Mouse (Mus musculus) neural tube, postnatal 0 days (tissue): Measurements from ENCODE around the gene Zfp114. TPM values are rescaled to one million over a fixed set of nuclear protein-coding genes. Genes with fewer than 3 reads are reported as not detected.

Experiments used
- polyA plus RNA-seq: library from polyadenylated mRNA; unstranded; fragments of >200 nt; fragmentation: Nextera tagmentation; extraction: Ambion mirVana; gene quantifications from 2 replicates; pipeline ENCODE4 v1.2.1, GENCODE M21; 2015

Zfp114 gene
- 2.6 and 2.7 TPM in 2 replicates for polyA plus RNA-seq

GRCm38 (mm10) chr7:24174618-24175336, at the start of gene Zfp114:
Zfp114 (plus strand) TSS chr7:24175060.

GRCm38 (mm10) chr7:24133996-24134828, 40.6 kb upstream of the Zfp114 start, which contains the start of gene Zfp235:
Zfp235 (plus strand) TSS chr7:24134169.

DNA sequence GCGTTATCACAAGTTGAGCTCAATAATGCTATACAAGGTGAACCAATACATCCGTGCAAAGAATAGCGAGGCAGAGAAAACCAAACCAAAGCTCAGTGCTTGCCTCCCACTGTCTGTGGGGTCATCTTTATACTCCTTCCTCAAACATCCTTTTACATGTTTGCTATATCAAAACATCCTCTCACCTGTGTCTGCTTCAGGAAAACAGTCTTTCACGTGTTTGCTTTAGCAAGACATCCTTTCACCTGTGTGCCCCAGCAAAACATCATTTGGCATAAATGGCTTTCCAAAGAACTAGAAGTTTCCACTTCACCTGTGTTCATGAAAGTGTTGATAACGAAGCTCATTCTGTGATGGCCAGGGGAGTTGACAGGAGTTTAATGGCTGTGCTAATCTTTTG, 36.5 kb downstream of the Zfp114 start, which contains the start of gene Zfp111:
Gene Zfp111 (minus strand): TSS at position 101 of the 400 bp plus-strand sequence.

Other genes with a start within 250 kb of the Zfp114 start
- not detected in 2 replicates for gene Vmn1r179, start 248.1 kb upstream of the Zfp114 start, polyA plus RNA-seq
- not detected in 2 replicates for gene Vmn1r180, start 224.4 kb upstream of the Zfp114 start, polyA plus RNA-seq
- gene Vmn1r181, start 200.4 kb upstream of the Zfp114 start, polyA plus RNA-seq: not detected in 2 replicates
- gene V1rd19, start 173.4 kb upstream of the Zfp114 start, polyA plus RNA-seq: not detected in 2 replicates
- gene Vmn1r183, start 121.8 kb upstream of the Zfp114 start, polyA plus RNA-seq: not detected in 2 replicates
- 20.0 and 22.2 TPM in 2 replicates for gene Zfp180, start 93.1 kb upstream of the Zfp114 start, polyA plus RNA-seq
- gene Zfp112, start 62.7 kb upstream of the Zfp114 start, polyA plus RNA-seq: 8.0 and 9.9 TPM in 2 replicates
- 23.8 and 24.7 TPM in 2 replicates for gene Zfp235, start 40.9 kb upstream of the Zfp114 start, polyA plus RNA-seq
- gene Zfp111, start 36.4 kb downstream of the Zfp114 start, polyA plus RNA-seq: 3.0 and 3.5 TPM in 2 replicates
- 2.2 and 2.8 TPM in 2 replicates for gene Zfp109, start 62.5 kb downstream of the Zfp114 start, polyA plus RNA-seq
- gene Zfp108, start 79.7 kb downstream of the Zfp114 start, polyA plus RNA-seq: 5.5 and 5.8 TPM in 2 replicates
- 4.8 TPM in 2 replicates for gene Zfp93, start 95.4 kb downstream of the Zfp114 start, polyA plus RNA-seq
- gene Zfp61, start 126.2 kb downstream of the Zfp114 start, polyA plus RNA-seq: 24.7 and 29.1 TPM in 2 replicates
- 19.7 and 21.9 TPM in 2 replicates for gene Zfp94, start 141.6 kb downstream of the Zfp114 start, polyA plus RNA-seq
- gene Tescl, start 158.9 kb downstream of the Zfp114 start, polyA plus RNA-seq: 0.65 and 1.0 TPM in 2 replicates
- 0.10 TPM in 1 of 2 replicates, not detected in the other for gene Lypd5, start 174.1 kb downstream of the Zfp114 start, polyA plus RNA-seq
- gene Kcnn4, start 195.2 kb downstream of the Zfp114 start, polyA plus RNA-seq: 2.2 and 3.2 TPM in 2 replicates
- gene Smg9, start 224.6 kb downstream of the Zfp114 start, polyA plus RNA-seq: 28.5 and 35.3 TPM in 2 replicates